Mouse (Mus musculus) limb, embryonic 11.5 days (tissue): ENCODE data around the gene Tcf7. TPM values are rescaled to one million over a fixed set of nuclear protein-coding genes. Genes with fewer than 3 reads are reported as not detected.

ENCODE experiments used
- ATAC-seq: fragments of 200-750 bp; cut with Nextera tagmentation; 2 replicates; pipeline ENCODE4 v1.8.0; 2017; ENCODE audit warnings: low read depth; ENCODE audit not compliant: insufficient number of reproducible peaks, low FRiP score, low TSS enrichment
- DNase-seq: peaks from one replicate; pipeline ENCODE4 v3.0.0-alpha.2; 2015; ENCODE audit warnings: low spot score
- H3K27ac ChIP-seq: fragments of 300-500 bp; sonication (generic); replicated peaks from 2 replicates; pipeline ENCODE4 v1.5.1; 2014; ENCODE audit warnings: low read depth, mild to moderate bottlenecking, low read length
- H3K27me3 ChIP-seq: fragments of 300-500 bp; sonication (generic); 2 replicates; pipeline ENCODE4 v1.6.1; 2014; ENCODE audit warnings: mild to moderate bottlenecking, low read length, mixed read lengths; ENCODE audit not compliant: control insufficient read depth, insufficient read depth
- H3K36me3 ChIP-seq: fragments of 300-500 bp; sonication (generic); 2 replicates; pipeline ENCODE4 v1.6.1; 2014; ENCODE audit warnings: mild to moderate bottlenecking, low read length, moderate library complexity, mixed read lengths; ENCODE audit not compliant: control insufficient read depth, insufficient read depth
- H3K4me1 ChIP-seq: fragments of 300-500 bp; sonication (generic); 2 replicates; pipeline ENCODE4 v1.6.1; 2014; ENCODE audit warnings: low read length, mixed read lengths; ENCODE audit not compliant: control insufficient read depth, insufficient read depth
- H3K4me2 ChIP-seq: fragments of 300-500 bp; sonication (generic); 2 replicates; pipeline ENCODE4 v1.6.1; 2014; ENCODE audit warnings: low read depth, mild to moderate bottlenecking, moderate library complexity; ENCODE audit not compliant: severe bottlenecking
- H3K4me3 ChIP-seq: fragments of 300-500 bp; sonication (generic); 2 replicates; pipeline ENCODE4 v1.5.1; 2014; ENCODE audit warnings: low read depth, low read length
- H3K9ac ChIP-seq: fragments of 300-500 bp; sonication (generic); 2 replicates; pipeline ENCODE4 v1.6.1; 2014; ENCODE audit warnings: mild to moderate bottlenecking, low read length
- H3K9me3 ChIP-seq: fragments of 300-500 bp; sonication (generic); 2 replicates; pipeline ENCODE4 v1.6.1; 2016; ENCODE audit warnings: low read length; ENCODE audit not compliant: control insufficient read depth
- WGBS: fragments of 180-500 bp; shearing (Covaris S2); extraction: QIAGEN DNeasy Blood & Tissue Kit; methylation state at CpG from one replicate; pipeline ENCODE4 v1.1.7; 2014; 5-methylcytosine and 5-hydroxymethylcytosine counted together
- polyA plus RNA-seq: library from polyadenylated mRNA; unstranded; fragments of >200 nt; fragmentation: Nextera tagmentation; extraction: Ambion mirVana; gene quantifications from 2 replicates; pipeline ENCODE4 v1.2.1, GENCODE M21; 2014

The Tcf7 gene
- polyA plus RNA-seq, 1 experiment from 2014 or later: 19.4 TPM

DNA sequence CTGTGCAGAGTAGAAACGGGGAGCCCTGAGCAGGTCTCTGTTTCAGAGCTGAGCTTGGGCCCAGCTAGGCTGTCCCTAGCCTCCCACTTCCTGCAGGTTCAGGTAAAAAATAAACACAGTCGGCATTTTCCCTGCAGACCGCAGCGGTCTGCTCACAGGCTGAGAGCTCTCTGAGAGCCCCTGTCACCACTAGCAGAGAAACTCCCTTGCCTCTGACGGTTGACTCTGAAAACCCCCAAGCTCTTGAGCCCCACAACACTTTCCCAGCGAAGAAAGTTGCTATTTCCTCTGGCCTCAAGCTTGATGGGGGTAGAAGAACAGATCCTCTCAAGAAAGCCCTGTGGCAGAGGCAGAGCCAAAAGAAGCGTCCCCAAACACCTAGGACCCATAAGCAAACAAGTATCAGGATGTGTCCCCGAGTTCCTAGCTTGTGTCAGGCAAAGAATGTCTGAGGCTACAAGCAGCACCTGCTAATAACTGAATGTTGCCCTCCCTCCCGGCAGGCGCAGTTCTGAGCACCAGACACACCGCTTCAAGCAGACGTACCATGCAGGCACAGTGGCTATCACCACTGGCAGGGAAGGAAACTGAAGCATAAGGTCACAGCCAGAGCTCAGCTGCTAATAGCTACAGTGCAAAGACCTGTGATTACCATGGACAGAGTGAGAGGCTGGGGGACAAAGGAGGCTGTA is 17.1 kb downstream of the Tcf7 start:
- Histone ChIP-seq H3K27me3 (no peaks in the 10 kb centered on the region), H3K9me3 (no peaks in the 10 kb centered on the region), H3K4me3 (no peak overlapping the region), H3K27ac (no peak overlapping the region), H3K9ac (no peak overlapping the region), H3K36me3 (no peaks in the 10 kb centered on the region), H3K4me1 (peaks cover 2% of the 10 kb centered on the region; the same call in 1 of the 2 replicates), H3K4me2 (no peak overlapping the region)
- no peak for DNase-seq
- WGBS: 78% methylated on average over 12 of the region's 12 CpGs
- no peak for ATAC-seq

GRCm38 (mm10) chr11:52264871-52265270 is 17.9 kb downstream of the Tcf7 start:
- peaks cover 5% of the 10 kb centered on the region for H3K4me1 ChIP-seq
- no peak overlapping the region for H3K27ac ChIP-seq
- peaks cover 3% of the 10 kb centered on the region; the same call in 1 of the 2 replicates for H3K36me3 ChIP-seq
- H3K9me3 ChIP-seq: no peaks in the 10 kb centered on the region
- DNase-seq: no peak
- no peaks in the 10 kb centered on the region for H3K27me3 ChIP-seq
- H3K4me2 ChIP-seq: no peak overlapping the region
- no peak for ATAC-seq
- H3K4me3 ChIP-seq: no peak overlapping the region
- H3K9ac ChIP-seq: no peak overlapping the region
- 93% methylated on average over 7 of the region's 7 CpGs for WGBS

DNA sequence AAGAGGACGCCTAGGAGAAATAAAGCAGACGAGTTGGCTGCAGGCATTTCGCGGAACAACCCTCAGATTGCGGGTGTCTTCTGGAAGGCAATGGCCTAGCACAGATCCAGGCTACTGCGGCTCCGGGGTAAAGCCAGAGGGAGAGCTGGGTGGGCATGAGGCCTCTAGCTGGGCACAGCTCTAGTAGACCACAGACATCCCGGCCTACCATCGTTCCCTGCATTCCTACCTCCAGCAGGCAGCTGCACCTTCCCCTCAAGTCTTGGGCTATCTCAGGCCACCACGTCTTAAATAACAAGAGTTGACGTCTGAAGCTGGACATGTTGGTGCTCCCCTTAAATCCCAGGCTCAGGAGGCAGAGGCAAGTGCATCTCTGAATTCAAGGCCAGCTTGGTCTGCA is 20.5 kb downstream of the Tcf7 start:
- Histone ChIP-seq H3K27ac (no peak overlapping the region), H3K4me2 (no peak overlapping the region), H3K36me3 (peaks cover 3% of the 10 kb centered on the region; the same call in 1 of the 2 replicates), H3K9ac (no peak overlapping the region), H3K4me3 (no peak overlapping the region), H3K4me1 (peaks cover 5% of the 10 kb centered on the region), H3K9me3 (no peaks in the 10 kb centered on the region), H3K27me3 (no peaks in the 10 kb centered on the region)
- no peak for DNase-seq
- no peak for ATAC-seq
- WGBS: 90% methylated on average over 11 of the region's 11 CpGs

DNA sequence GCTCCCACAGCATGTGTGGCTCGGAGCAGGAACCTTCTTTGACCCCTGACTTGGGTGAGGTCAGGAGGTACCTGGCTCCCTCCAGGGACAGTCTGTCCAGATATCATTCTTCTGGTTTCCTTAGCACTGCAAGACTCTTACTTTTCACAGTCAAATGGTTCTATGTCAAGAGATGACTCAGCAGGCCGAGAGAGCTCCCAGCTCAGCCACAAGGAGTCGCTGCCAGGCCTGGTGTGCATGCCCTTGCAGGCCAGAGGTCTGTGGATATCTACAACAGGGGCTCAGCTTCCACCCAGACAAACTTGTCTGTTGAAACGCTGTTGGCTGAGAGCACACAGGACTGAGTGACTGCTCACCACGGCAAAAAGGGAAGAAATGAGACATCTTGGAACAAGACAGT is 20.9 kb downstream of the Tcf7 start:
- Histone ChIP-seq H3K27ac (no peak overlapping the region), H3K4me2 (no peak overlapping the region), H3K27me3 (no peaks in the 10 kb centered on the region), H3K4me3 (no peak overlapping the region), H3K9ac (no peak overlapping the region), H3K9me3 (no peaks in the 10 kb centered on the region), H3K4me1 (peaks cover 5% of the 10 kb centered on the region), H3K36me3 (peaks cover 3% of the 10 kb centered on the region; the same call in 1 of the 2 replicates)
- no peak for DNase-seq
- ATAC-seq: no peak
- 61% methylated on average over 5 of the region's 5 CpGs for WGBS

DNA sequence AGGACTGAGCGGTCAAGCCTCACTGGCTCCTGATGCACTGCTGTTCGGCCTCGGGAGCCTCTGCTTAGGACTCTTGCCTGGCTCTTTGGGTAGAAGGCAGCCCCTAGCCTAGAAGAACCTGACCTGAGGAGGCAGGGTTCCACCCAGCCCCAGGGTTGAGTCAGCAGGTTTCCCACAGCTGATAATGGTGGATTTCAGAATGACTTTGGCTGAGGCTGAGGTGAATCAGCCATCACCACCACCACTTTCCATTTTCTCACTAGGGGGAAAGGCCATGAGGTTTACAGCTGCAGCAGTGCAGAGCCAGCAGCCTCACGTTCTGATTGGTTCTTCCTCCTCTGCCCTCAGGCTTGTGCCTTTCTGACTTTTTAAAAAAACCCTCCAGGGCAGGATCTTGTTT is 21.9 kb downstream of the Tcf7 start:
- H3K9me3 ChIP-seq: no peaks in the 10 kb centered on the region
- H3K4me1 ChIP-seq: peaks cover 5% of the 10 kb centered on the region; the same call in 1 of the 2 replicates
- no peak overlapping the region for H3K4me2 ChIP-seq
- no peak for ATAC-seq
- 82% methylated on average over 4 of the region's 4 CpGs for WGBS
- H3K9ac ChIP-seq: no peak overlapping the region
- no peaks in the 10 kb centered on the region for H3K27me3 ChIP-seq
- peaks cover 3% of the 10 kb centered on the region for H3K36me3 ChIP-seq
- DNase-seq: no peak
- no peak overlapping the region for H3K4me3 ChIP-seq
- H3K27ac ChIP-seq: no peak overlapping the region

- no peaks in the 10 kb centered on the region for H3K27me3 ChIP-seq
- H3K4me1 ChIP-seq: peaks cover 3% of the 10 kb centered on the region; the same call in 1 of the 2 replicates
- 79% methylated on average over 5 of the region's 5 CpGs for WGBS
- H3K9ac ChIP-seq: no peak overlapping the region
- H3K4me3 ChIP-seq: no peak overlapping the region
- H3K27ac ChIP-seq: no peak overlapping the region
- H3K4me2 ChIP-seq: no peak overlapping the region
- DNase-seq: no peak
- no peaks in the 10 kb centered on the region for H3K9me3 ChIP-seq
- ATAC-seq: no peak
- H3K36me3 ChIP-seq: peaks cover 3% of the 10 kb centered on the region
These were observed 24.1 kb downstream of the Tcf7 start for GRCm38 (mm10) chr11:52258711-52259110.

DNA sequence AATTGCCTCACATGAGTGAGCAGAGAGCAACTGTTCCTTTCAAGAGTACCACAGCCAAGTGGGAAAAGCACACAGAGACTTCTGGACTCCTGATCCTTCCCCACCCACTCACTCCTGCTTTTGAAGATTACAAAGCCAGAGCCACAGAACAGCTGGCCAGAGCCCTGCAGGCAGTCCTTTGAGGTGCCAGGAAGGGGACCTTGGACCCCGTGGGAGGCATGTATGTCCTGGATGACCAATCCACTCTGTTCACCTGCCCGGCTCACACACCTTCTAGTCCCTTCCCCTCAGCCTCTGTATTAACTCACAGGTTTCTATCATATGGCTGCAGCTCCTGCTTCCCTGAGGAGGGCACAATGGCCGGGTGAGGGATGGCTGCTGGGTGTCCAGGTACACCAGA is 25.4 kb downstream of the Tcf7 start:
- no peak for DNase-seq
- H3K36me3 ChIP-seq: peaks cover 3% of the 10 kb centered on the region
- no peak overlapping the region for H3K4me2 ChIP-seq
- H3K9me3 ChIP-seq: no peaks in the 10 kb centered on the region
- WGBS: 93% methylated on average over 3 of the region's 3 CpGs
- H3K4me1 ChIP-seq: peaks cover 3% of the 10 kb centered on the region; the same call in 1 of the 2 replicates
- no peak overlapping the region for H3K4me3 ChIP-seq
- no peak overlapping the region for H3K9ac ChIP-seq
- no peak overlapping the region for H3K27ac ChIP-seq
- ATAC-seq: no peak
- no peaks in the 10 kb centered on the region for H3K27me3 ChIP-seq

GRCm38 (mm10) chr11:52255077-52255476 is 27.7 kb downstream of the Tcf7 start:
- Histone ChIP-seq H3K4me2 (no peak overlapping the region), H3K27ac (no peak overlapping the region), H3K36me3 (peaks cover under 1% of the 10 kb centered on the region), H3K9ac (no peak overlapping the region), H3K4me1 (peaks cover 2% of the 10 kb centered on the region; the same call in 1 of the 2 replicates), H3K27me3 (no peaks in the 10 kb centered on the region), H3K4me3 (no peak overlapping the region), H3K9me3 (no peaks in the 10 kb centered on the region)
- DNase-seq (no peak), ATAC-seq (no peak)
- 90% methylated on average over 8 of the region's 8 CpGs for WGBS
